Mouse (Mus musculus) liver, embryonic 14.5 days (tissue): Measurements from ENCODE around the gene Tbccd1.

Experiments
- CTCF ChIP-seq: IDR thresholded peaks from 2 replicates; pipeline ENCODE4 v1.5.1; 2016; ENCODE audit warnings: antibody characterized with exemption, low read depth, control low read depth
- EP300 ChIP-seq: IDR thresholded peaks from 2 replicates; pipeline ENCODE4 v1.6.1; 2016; ENCODE audit warnings: antibody characterized with exemption, low read depth

GRCm38 (mm10) chr16:22798520-22798919 is 58.9 kb downstream of the Tbccd1 start:
- TF ChIP-seq CTCF (no peak), EP300 (no peak)
